Mouse (Mus musculus) olfactory bulb, adult 2 months (tissue): Measurements from ENCODE around the gene Tgtp2.

Source experiments
- CTCF ChIP-seq: fragments of 200-500 bp; IDR thresholded peaks from 2 replicates; pipeline ENCODE4 v1.5.1; 2012; ENCODE audit warnings: low read depth, mild to moderate bottlenecking, low read length, moderate library complexity; ENCODE audit not compliant: insufficient read depth
- POLR2A ChIP-seq: fragments of 200-500 bp; IDR thresholded peaks from 2 replicates; pipeline ENCODE4 v1.6.1; 2012; ENCODE audit warnings: mild to moderate bottlenecking, low read depth, low read length, moderate library complexity; ENCODE audit not compliant: insufficient read depth

DNA sequence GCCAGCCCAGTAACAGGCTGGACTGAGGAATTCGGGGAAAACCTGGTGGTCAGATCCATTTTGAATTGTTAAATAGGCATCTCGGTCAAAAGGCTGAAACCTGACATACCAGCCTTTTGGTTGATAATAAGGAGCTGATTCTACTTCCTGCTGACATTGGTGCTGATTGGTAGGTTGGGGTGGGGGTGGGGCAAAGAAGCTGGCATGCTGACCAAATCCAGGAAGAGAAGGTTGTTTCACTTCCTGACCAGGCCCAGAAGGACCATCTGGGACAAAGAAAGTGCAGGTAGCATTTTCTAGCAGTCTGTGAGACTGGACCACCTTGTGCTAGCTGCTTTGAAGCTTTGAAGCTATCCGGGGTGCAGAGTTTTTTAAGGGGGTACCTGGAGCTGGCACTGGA lies 36.4 kb upstream of the Tgtp2 start:
- no peak for TF ChIP-seq POLR2A
- no peak for TF ChIP-seq CTCF
